Mouse (Mus musculus) thymus, adult 2 months (tissue): Measurements from ENCODE around the gene Pofut1.

Source experiments
- CTCF ChIP-seq: fragments of 200-500 bp; IDR thresholded peaks from 2 replicates; pipeline ENCODE4 v1.5.1; 2012; ENCODE audit warnings: mild to moderate bottlenecking, control low read depth, low read length, moderate library complexity, borderline replicate concordance; ENCODE audit not compliant: control insufficient read depth, poor library complexity, insufficient read depth; ENCODE audit errors: extremely low read depth
- POLR2A ChIP-seq: fragments of 200-500 bp; IDR thresholded peaks from 2 replicates; pipeline ENCODE4 v1.6.1; 2012; ENCODE audit warnings: mild to moderate bottlenecking, low read length, control low read depth, moderate library complexity; ENCODE audit not compliant: control insufficient read depth, poor library complexity, insufficient read depth; ENCODE audit errors: extremely low read depth

DNA sequence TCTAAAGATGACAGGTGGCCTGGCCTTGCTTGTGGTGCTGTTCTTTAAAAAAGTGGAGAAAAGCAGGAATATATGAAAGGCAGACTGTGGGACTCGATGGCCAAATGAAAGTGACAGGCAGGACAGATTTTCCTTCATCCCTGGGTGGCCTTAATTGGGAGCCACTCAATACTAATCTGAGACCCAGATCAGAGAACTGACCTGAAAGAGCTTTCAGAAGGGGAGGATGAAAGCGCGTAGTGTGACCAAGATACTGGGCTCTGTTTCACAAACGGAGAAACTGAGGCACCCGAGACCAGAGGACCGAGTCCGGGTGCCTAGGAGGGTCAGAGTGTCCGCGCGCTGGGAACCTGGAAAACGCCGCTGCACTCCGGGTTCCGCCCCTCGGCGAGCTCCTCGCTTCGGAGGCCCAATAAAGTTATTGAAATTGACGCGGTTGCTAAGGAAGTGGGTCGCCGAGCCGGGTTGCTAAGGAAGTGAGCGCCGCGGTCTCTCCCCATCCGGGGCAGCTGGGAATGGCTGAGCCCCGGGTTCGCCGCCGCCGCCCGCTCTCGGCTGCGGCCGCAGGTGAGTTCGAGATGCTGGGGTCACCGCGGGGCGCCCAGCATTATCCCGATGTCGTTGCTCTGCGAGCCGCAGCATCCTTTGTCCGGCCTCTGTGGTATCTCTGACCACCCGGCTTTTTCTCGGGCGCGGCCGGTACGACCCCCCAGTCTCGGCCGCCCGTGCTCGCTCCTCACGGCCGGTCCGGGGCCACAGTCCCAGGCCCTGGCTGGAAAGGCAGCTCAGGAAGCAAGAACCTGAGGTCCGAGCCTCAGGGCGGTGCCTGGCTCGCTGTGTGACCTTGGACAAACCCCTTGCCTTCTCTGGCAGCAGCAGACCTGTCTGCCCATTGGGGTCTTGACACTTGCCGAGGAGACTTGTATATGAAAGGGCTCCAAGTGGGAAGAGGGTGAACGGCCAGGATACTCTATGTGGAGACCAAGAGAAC is 49.9 kb downstream of the Pofut1 start, which contains the start of gene Kif3b:
- TF ChIP-seq CTCF (peak; percentile 63; the same call in 1 of the 2 replicates), POLR2A (peak; percentile 61; the same call in 1 of the 2 replicates)
